Mouse (Mus musculus) erythroblast, embryonic 14.5 days (primary cell): ENCODE results near the gene Klk1b4. TPM values are rescaled to one million over a fixed set of nuclear protein-coding genes. Genes with fewer than 3 reads are reported as not detected.
"Not testable (repeated sequence)": the region's sequence is repeated elsewhere in the genome, so short reads cannot be mapped to it uniquely, and the experiment has no call there.

ENCODE experiments used
- H3K27me3 ChIP-seq: 2 replicates; pipeline ENCODE4 v1.6.1; 2012; ENCODE audit warnings: inconsistent platforms; ENCODE audit not compliant: control insufficient read depth
- H3K36me3 ChIP-seq: 2 replicates; pipeline ENCODE4 v1.6.1; 2012; ENCODE audit warnings: mild to moderate bottlenecking, inconsistent platforms; ENCODE audit not compliant: control insufficient read depth
- H3K4me1 ChIP-seq: 2 replicates; pipeline ENCODE4 v1.6.1; 2012; ENCODE audit warnings: inconsistent platforms; ENCODE audit not compliant: control insufficient read depth
- H3K4me3 ChIP-seq: replicated peaks from 2 replicates; pipeline ENCODE3; 2012; ENCODE audit warnings: moderate library complexity, mild to moderate bottlenecking, inconsistent platforms
- H3K9me3 ChIP-seq: 2 replicates; pipeline ENCODE4 v1.6.1; 2012; ENCODE audit warnings: low read length, inconsistent platforms, mixed read lengths; ENCODE audit not compliant: control insufficient read depth
- GATA1 ChIP-seq: IDR thresholded peaks from 2 replicates; pipeline ENCODE4 v1.6.1; 2012; ENCODE audit warnings: low read length, inconsistent platforms, mixed read lengths
- TAL1 ChIP-seq: IDR thresholded peaks from 3 replicates; pipeline ENCODE4 v1.6.1; 2012; ENCODE audit warnings: low read length, inconsistent platforms, mixed read lengths
- polyA plus RNA-seq: library from polyadenylated mRNA; stranded (reverse); fragments of >175 nt; gene quantifications from 2 replicates; pipeline ENCODE4 v1.2.3, GENCODE M21; 2012

The Klk1b4 gene
- polyA plus RNA-seq, 1 experiment = not detected

DNA sequence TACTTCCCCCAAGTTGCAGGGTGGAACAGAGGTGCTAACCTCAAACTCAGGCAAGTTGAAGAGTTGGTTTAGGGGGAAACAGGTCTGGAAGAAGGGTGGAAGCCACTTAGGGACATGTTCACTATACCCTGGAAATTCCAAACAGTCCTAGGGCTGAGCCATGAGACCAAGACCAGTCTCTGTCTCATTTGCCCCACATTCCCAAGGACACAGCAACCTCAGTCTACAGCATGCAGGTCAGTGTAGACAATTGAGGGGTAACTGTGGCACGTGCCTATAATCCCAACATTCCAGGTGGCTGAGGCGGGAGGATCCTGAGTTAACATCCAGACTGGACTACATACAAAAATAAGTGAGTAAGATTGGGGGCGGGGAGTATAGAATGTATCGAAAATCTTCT is 42.0 kb downstream of the Klk1b4 start:
- Histone ChIP-seq H3K27me3 (no peaks in the 10 kb centered on the region), H3K36me3 (peaks cover 63% of the 10 kb centered on the region), H3K4me3 (no peak overlapping the region), H3K4me1 (peaks cover 49% of the 10 kb centered on the region), H3K9me3 (no peaks in the 10 kb centered on the region)
- TF ChIP-seq TAL1 (no peak), GATA1 (no peak)

DNA sequence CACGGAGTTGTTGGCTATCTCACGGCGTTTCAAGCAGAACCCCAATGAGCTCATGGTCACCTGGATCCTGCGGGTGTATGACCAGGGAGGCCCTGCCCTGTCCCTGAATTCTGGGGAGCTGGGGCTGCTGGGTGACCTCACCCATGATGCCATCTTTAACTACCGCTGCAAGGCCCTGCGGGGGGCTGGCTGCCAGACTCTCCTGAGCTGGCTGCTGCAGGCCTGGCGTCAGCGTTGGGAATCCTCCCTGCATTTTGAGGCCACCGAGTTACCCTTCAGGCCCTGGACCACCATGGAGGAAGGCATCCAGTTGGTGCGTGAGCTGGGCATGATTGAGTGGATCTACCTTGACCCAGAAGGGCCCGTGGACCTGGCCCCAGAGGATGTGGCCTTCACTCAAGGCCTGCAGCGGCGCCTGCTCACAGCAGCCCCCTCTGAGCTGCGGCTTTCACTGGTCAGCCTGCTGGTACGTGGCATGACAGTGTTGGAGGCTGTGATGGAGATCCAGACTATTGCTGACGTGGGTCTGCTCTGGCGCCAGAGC is 43.6 kb downstream of the Klk1b4 start:
- not testable (repeated sequence) for H3K9me3 ChIP-seq, H3K27me3 ChIP-seq, H3K4me3 ChIP-seq
- Histone ChIP-seq H3K36me3 (peaks cover 65% of the 10 kb centered on the region), H3K4me1 (peaks cover 38% of the 10 kb centered on the region)

DNA sequence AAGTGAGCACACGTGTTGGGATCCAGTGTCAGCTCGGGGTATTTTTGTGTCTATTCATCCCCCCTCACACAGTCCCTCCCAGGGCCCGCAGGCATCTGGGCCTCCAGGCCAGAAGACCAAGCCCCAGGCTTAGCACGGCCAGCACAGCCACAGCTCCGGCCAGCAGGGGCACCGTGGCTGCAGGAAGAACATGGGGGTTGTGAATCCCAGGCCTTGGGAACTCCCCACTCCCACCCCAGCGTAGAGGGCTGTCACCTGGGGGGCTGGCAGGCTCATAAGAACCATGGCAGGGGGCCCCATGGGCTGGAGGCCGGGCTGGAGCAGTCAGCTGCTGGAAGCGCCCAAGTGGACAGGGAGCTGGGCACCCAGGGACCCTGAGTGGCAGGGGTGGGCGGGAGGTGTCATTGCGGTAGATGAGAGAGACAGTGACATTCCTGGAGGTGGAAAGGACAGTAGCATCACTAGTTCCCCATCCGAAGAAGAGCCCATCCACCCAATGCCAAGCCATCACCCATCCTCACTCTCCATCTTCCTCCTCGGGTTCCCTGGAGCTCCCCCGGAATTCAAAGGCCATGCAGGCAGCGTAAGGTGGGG is 45.9 kb downstream of the Klk1b4 start:
- H3K4me3 ChIP-seq = no peak overlapping the region
- H3K9me3 ChIP-seq = no peaks in the 10 kb centered on the region
- H3K4me1 ChIP-seq = peaks cover 20% of the 10 kb centered on the region
- no peaks in the 10 kb centered on the region for H3K27me3 ChIP-seq
- peaks cover 61% of the 10 kb centered on the region for H3K36me3 ChIP-seq
- TF ChIP-seq TAL1 = no peak
- TF ChIP-seq GATA1 = no peak

DNA sequence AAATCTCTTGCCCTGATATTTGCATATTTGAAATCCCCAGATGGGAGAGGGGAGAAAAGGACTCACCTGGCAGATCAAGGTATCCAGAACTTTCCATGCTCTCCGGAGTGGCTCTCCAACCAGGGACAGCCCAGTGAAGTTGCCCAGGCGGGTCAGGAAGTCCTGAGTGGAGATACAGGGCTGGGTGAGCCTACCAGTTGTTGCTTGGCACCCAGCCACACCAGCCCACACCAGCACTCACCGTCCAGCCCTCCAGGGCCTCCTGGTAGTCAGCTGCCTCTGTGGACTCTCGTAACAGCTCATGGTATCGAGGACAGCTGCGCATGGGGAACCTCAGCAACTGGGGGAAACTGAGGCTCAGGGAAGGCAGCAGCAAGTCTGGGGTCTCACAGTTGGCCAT is 47.7 kb downstream of the Klk1b4 start:
- peaks cover 43% of the 10 kb centered on the region for H3K36me3 ChIP-seq
- H3K4me1 ChIP-seq = peaks cover 6% of the 10 kb centered on the region
- TF ChIP-seq TAL1 (no peak), GATA1 (no peak)
- H3K27me3 ChIP-seq = no peaks in the 10 kb centered on the region
- no peak overlapping the region for H3K4me3 ChIP-seq
- H3K9me3 ChIP-seq = no peaks in the 10 kb centered on the region

DNA sequence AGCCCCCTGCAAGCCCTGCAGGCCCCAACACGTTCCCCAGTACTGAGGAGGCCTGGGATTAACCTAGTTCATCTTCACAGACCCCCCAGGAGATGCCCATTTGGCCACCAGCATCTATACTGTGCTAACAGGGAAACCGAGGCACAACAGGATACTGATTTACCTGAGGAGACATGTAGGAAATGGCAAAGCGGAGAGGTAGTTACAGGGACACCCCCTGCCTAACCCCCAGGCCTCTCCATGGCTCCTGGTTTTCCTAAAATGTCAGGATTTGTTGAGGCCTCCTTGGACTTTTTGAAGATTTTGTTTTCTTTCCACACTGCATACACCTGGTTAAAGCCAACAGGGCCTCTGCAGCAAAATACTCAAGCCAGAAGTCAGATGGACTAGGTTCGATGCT is 50.0 kb downstream of the Klk1b4 start, which contains the start of gene Acp4:
Gene Acp4, minus strand, starts transcription at position 101 of the 400 bp plus-strand sequence.
- TF ChIP-seq TAL1 (no peak), GATA1 (no peak)
- no peaks in the 10 kb centered on the region for H3K9me3 ChIP-seq
- no peak within 1 kb of the TSS for H3K4me3 ChIP-seq
- H3K27me3 ChIP-seq = peaks cover 20% of the 10 kb centered on the region
- no peaks in the 10 kb centered on the region; the same call in 1 of the 2 replicates for H3K4me1 ChIP-seq
- H3K36me3 ChIP-seq = peaks cover 21% of the 10 kb centered on the region

DNA sequence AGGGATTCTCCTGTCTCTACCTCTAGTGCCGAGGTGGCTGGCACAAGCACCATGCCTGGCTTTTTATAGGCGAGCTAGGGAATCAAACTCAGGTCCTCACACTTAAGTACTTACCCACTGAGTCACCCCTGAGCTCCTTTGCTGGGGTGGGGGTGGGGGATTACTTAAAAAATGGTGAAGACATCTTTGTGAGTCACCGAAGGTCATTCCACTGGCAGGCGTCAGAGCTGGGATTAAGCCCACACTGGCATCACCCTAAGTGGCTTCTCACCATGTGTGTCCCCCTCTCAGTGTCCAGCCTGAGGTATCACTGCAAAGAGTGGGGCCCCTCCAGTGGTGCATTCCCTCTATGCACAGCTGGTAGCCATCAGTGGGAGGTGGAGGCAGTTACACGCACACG is 53.2 kb downstream of the Klk1b4 start:
- no peak overlapping the region for H3K4me3 ChIP-seq
- peaks cover 42% of the 10 kb centered on the region for H3K27me3 ChIP-seq
- TF ChIP-seq GATA1 (no peak), TAL1 (no peak)
- no peaks in the 10 kb centered on the region for H3K9me3 ChIP-seq
- no peaks in the 10 kb centered on the region for H3K4me1 ChIP-seq
- H3K36me3 ChIP-seq = no peaks in the 10 kb centered on the region

DNA sequence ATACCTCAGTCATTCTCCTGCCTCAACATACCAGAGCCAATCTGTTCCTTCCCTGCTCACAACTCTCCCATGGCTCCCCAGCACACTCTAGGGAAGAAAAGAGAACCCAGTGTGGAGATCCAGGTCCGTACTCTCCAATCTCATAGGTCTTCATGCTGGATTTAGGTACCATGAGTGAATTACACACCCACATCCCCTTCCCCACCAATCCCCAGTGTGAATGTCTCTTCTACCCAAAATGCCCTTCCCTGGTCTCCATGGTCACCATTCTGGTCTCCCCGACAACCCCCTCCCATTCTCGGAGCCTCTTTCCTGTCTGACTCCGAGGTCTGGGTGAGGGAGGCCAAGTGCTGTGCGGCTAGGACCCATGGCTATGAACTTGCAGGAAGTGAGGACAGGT is 53.9 kb downstream of the Klk1b4 start, which contains the start of gene Gm15517:
Gene Gm15517, plus strand, starts transcription at position 301 of the 400 bp plus-strand sequence.
- TF ChIP-seq GATA1 (no peak), TAL1 (no peak)
- no peaks in the 10 kb centered on the region for H3K4me1 ChIP-seq
- peaks cover 42% of the 10 kb centered on the region for H3K27me3 ChIP-seq
- no peaks in the 10 kb centered on the region for H3K9me3 ChIP-seq
- no peak within 1 kb of the TSS for H3K4me3 ChIP-seq
- H3K36me3 ChIP-seq = no peaks in the 10 kb centered on the region

Other genes with a start within 250 kb of the Klk1b4 start
- not detected in 2 replicates for gene Klk1b1, start 240.7 kb upstream of the Klk1b4 start, polyA plus RNA-seq
- gene Klk1b9, start 231.4 kb upstream of the Klk1b4 start, polyA plus RNA-seq = not detected in 2 replicates
- gene Klk1b11, start 211.6 kb upstream of the Klk1b4 start, polyA plus RNA-seq = not detected in 2 replicates
- gene Klk1b26, start 195.3 kb upstream of the Klk1b4 start, polyA plus RNA-seq = not detected in 2 replicates
- gene Klk1b27, start 155.1 kb upstream of the Klk1b4 start, polyA plus RNA-seq = not detected in 2 replicates
- not detected in 2 replicates for gene Klk1b21, start 105.1 kb upstream of the Klk1b4 start, polyA plus RNA-seq
- not detected in 2 replicates for gene Klk1b22, start 94.8 kb upstream of the Klk1b4 start, polyA plus RNA-seq
- gene Klk1b16, start 70.7 kb upstream of the Klk1b4 start, polyA plus RNA-seq = not detected in 2 replicates
- gene Klk1b24, start 19.2 kb upstream of the Klk1b4 start, polyA plus RNA-seq = not detected in 2 replicates
- not detected in 2 replicates for gene Klk1b3, start 9.2 kb upstream of the Klk1b4 start, polyA plus RNA-seq
- gene Klk1b5, start 8.5 kb downstream of the Klk1b4 start, polyA plus RNA-seq = not detected in 2 replicates
- not detected in 2 replicates for gene Klk1, start 17.9 kb downstream of the Klk1b4 start, polyA plus RNA-seq
- not detected in 2 replicates for gene Gm36864, start 28.7 kb downstream of the Klk1b4 start, polyA plus RNA-seq
- 0.18 TPM in 1 of 2 replicates, not detected in the other for gene 1700028J19Rik, start 39.3 kb downstream of the Klk1b4 start, polyA plus RNA-seq
- gene 2410002F23Rik, start 39.3 kb downstream of the Klk1b4 start, polyA plus RNA-seq = 5.6 and 5.9 TPM in 2 replicates
- gene Acp4, start 49.9 kb downstream of the Klk1b4 start, polyA plus RNA-seq = not detected in 2 replicates
- gene Gm15517, start 54.0 kb downstream of the Klk1b4 start, polyA plus RNA-seq = not detected in 2 replicates
- gene Clec11a, start 99.5 kb downstream of the Klk1b4 start, polyA plus RNA-seq = 0.01 TPM in 1 of 2 replicates, not detected in the other
- 0.01 TPM in 2 replicates for gene Shank1, start 102.8 kb downstream of the Klk1b4 start, polyA plus RNA-seq
- gene Syt3, start 176.7 kb downstream of the Klk1b4 start, polyA plus RNA-seq = not detected in 2 replicates
- 0.04 and 0.06 TPM in 2 replicates for gene 1700008O03Rik, start 178.4 kb downstream of the Klk1b4 start, polyA plus RNA-seq
- gene Lrrc4b, start 221.6 kb downstream of the Klk1b4 start, polyA plus RNA-seq = not detected in 2 replicates